Mouse (Mus musculus) E14TG2a.4 (cell line): Measurements from ENCODE around the gene Elmo1.

Source experiments
- CTCF ChIP-seq: conservative IDR thresholded peaks from 2 replicates; pipeline ENCODE4 v1.5.1; 2014; ENCODE audit warnings: low read length
- NANOG ChIP-seq: IDR thresholded peaks from 2 replicates; pipeline ENCODE4 v1.6.1; 2014; ENCODE audit warnings: borderline replicate concordance, low read length, mixed read lengths

GRCm38 (mm10) chr13:20136753-20137152 lies 46.4 kb downstream of the Elmo1 start:
- TF ChIP-seq CTCF (no peak), NANOG (no peak)
